Mouse (Mus musculus) cortical plate, adult 2 months (tissue): ENCODE data around the gene Gjc2.

ENCODE experiments used
- CTCF ChIP-seq: fragments of 200-500 bp; IDR thresholded peaks from 2 replicates; pipeline ENCODE4 v1.5.1; 2011; ENCODE audit warnings: mild to moderate bottlenecking, control low read depth, low read length; ENCODE audit not compliant: insufficient read depth; ENCODE audit errors: extremely low read depth
- POLR2A ChIP-seq: fragments of 200-500 bp; IDR thresholded peaks from 2 replicates; pipeline ENCODE4 v1.6.1; 2011; ENCODE audit warnings: mild to moderate bottlenecking, low read length, control low read depth; ENCODE audit not compliant: insufficient read depth; ENCODE audit errors: extremely low read depth

- TF ChIP-seq CTCF: no peak
- TF ChIP-seq POLR2A: no peak
These were observed 20.4 kb downstream of the Gjc2 start for GRCm38 (mm10) chr11:59162443-59163254.
